In the genomic region with DNA sequence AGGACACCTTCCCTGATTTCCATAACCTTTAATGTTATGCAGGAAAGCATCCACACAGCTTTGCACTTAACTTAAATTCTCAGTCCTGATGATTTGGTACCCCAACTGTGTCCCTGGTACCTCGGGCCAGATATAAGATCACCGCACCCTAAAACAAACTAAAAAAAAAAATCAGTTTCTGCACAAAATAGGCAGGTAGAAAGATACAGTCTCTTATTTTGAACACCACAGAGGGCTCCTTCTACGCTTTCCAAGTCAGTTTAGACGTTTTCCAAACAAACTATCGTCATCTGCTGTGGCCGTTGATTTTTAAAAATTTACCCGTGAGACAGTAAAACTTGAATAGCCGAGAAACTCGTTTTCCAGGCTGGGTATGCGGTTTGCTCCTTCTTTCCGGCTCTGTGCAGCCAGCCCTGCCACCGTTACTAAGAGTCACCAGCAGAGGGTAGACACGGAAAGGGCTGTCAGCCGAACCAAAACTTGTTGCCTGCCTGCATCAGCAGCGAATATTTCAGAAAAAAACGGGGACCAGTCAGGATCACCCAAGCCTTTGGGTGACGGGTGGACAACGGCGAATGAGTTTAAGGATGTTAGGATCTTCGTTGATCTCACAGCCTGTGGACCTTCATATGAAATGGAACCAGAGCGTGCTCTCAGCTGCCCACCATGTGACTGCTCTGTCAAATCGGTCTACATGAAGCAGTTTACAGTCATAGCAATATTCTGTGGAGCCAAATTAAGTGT, we compare ENCODE assay signal across 7 mouse cellular contexts.
A peak's percentile ranks its signal among the peaks of the same experiment; 100 is the strongest.
DNase-seq lines count a peak whose midpoint lies in the region; ATAC-seq and TF ChIP-seq lines count a peak whose summit lies in the region.

No protein-coding gene starts in this region.

- TF ChIP-seq CTCF in small intestine, adult 2 months (IDR thresholded peaks at IDR 0.05; ENCODE audit: extremely low read depth, insufficient read length, insufficient replicate concordance, low read depth, low read length): peak; percentile 73; the same call in 1 of the 2 replicates

- ATAC-seq in embryonic facial prominence, embryonic 12.5 days (ENCODE audit: insufficient number of reproducible peaks, insufficient read depth, low FRiP score, low TSS enrichment): peak; percentile 47; the same call in 1 of the 2 replicates
- ATAC-seq in limb, embryonic 14.5 days (ENCODE audit: low FRiP score, low read depth): peak; percentile 84
- ATAC-seq in midbrain, embryonic 14.5 days (ENCODE audit: low FRiP score, low TSS enrichment): peak; percentile 71; the same call in 1 of the 2 replicates

- no peaks in the 10 kb centered on the region for H3K27me3 ChIP-seq in embryonic facial prominence, embryonic 12.5 days
- no peaks in the 10 kb centered on the region for H3K27me3 ChIP-seq in limb, embryonic 14.5 days (ENCODE audit: control insufficient read depth, insufficient read depth, low read length)
- H3K27me3 ChIP-seq in midbrain, embryonic 14.5 days (ENCODE audit: control insufficient read depth, insufficient read depth, low read length): no peaks in the 10 kb centered on the region
- H3K27me3 ChIP-seq in small intestine, adult 2 months (ENCODE audit: control insufficient read depth, insufficient read depth, low read length): no peaks in the 10 kb centered on the region; the same call in 1 of the 2 replicates

- H3K4me3 ChIP-seq in embryonic facial prominence, embryonic 12.5 days: peak overlapping the region; percentile 33
- peak overlapping the region; percentile 31 for H3K4me3 ChIP-seq in limb, embryonic 14.5 days (replicated peaks; ENCODE audit: low read length)
- peak overlapping the region; percentile 31 for H3K4me3 ChIP-seq in midbrain, embryonic 14.5 days (replicated peaks; ENCODE audit: low read depth, low read length)
- H3K4me3 ChIP-seq in small intestine, adult 2 months (ENCODE audit: low read depth, low read length): peak overlapping the region; percentile 37

- no peak overlapping the region for H3K27ac ChIP-seq in embryonic facial prominence, embryonic 12.5 days
- H3K27ac ChIP-seq in limb, embryonic 14.5 days (replicated peaks; ENCODE audit: low read depth, low read length): no peak overlapping the region
- H3K27ac ChIP-seq in midbrain, embryonic 14.5 days (replicated peaks; ENCODE audit: low read depth, low read length): no peak overlapping the region
- H3K27ac ChIP-seq in small intestine, adult 2 months (ENCODE audit: insufficient read depth, low read depth, low read length): no peak overlapping the region

- DNase-seq in adrenal gland, postnatal 14 days: peak; percentile 66
- DNase-seq in heart, adult 9 months (ENCODE audit: low spot score in 2 of 2): peak; percentile 2 to 39
- peak; percentile 38 to 63 for DNase-seq in kidney, adult 8-10 months
- peak; percentile 47 for DNase-seq in limb, embryonic 14.5 days (ENCODE audit: low spot score)
- DNase-seq in midbrain, embryonic 14.5 days: peak; percentile 84

- H3K4me2 ChIP-seq in embryonic facial prominence, embryonic 12.5 days (replicated peaks): peak overlapping the region; percentile 49
- H3K4me2 ChIP-seq in limb, embryonic 14.5 days (replicated peaks; ENCODE audit: low read depth, low read length, severe bottlenecking): peak overlapping the region; percentile 44
- peak overlapping the region; percentile 64 for H3K4me2 ChIP-seq in midbrain, embryonic 14.5 days (ENCODE audit: low read length)

- H3K36me3 ChIP-seq in embryonic facial prominence, embryonic 12.5 days: no peaks in the 10 kb centered on the region
- H3K36me3 ChIP-seq in limb, embryonic 14.5 days (ENCODE audit: control insufficient read depth, insufficient read depth, low read length): no peaks in the 10 kb centered on the region
- no peaks in the 10 kb centered on the region for H3K36me3 ChIP-seq in midbrain, embryonic 14.5 days (ENCODE audit: control insufficient read depth, insufficient read depth, low read length)
- H3K36me3 ChIP-seq in small intestine, adult 2 months (ENCODE audit: control insufficient read depth, insufficient read depth, low read length): no peaks in the 10 kb centered on the region

- H3K9ac ChIP-seq in embryonic facial prominence, embryonic 12.5 days: no peak overlapping the region
- peak overlapping the region; percentile 9 for H3K9ac ChIP-seq in limb, embryonic 14.5 days (ENCODE audit: low read depth, low read length, severe bottlenecking)
- no peak overlapping the region for H3K9ac ChIP-seq in midbrain, embryonic 14.5 days (replicated peaks; ENCODE audit: low read length)

- no peaks in the 10 kb centered on the region for H3K4me1 ChIP-seq in embryonic facial prominence, embryonic 12.5 days
- H3K4me1 ChIP-seq in limb, embryonic 14.5 days (ENCODE audit: control insufficient read depth, insufficient read depth, low read length): no peaks in the 10 kb centered on the region
- H3K4me1 ChIP-seq in midbrain, embryonic 14.5 days (ENCODE audit: control insufficient read depth, insufficient read depth, low read length): no peaks in the 10 kb centered on the region
- H3K4me1 ChIP-seq in small intestine, adult 2 months (ENCODE audit: control insufficient read depth, insufficient read depth, insufficient read length, low read length): no peaks in the 10 kb centered on the region

- WGBS in embryonic facial prominence, embryonic 12.5 days: 18% methylated on average over 22 of the region's 22 CpGs
- WGBS in limb, embryonic 14.5 days: 18% methylated on average over 22 of the region's 22 CpGs
- 18% methylated on average over 22 of the region's 22 CpGs for WGBS in midbrain, embryonic 14.5 days
- WGBS in small intestine, adult 2 months: 7% methylated on average over 22 of the region's 22 CpGs

- no peak for TF ChIP-seq POLR2A in limb, embryonic 14.5 days (IDR thresholded peaks at IDR 0.05; ENCODE audit: borderline replicate concordance, extremely low read depth, insufficient read depth, insufficient read length)
- no peak for TF ChIP-seq POLR2A in small intestine, adult 2 months (IDR thresholded peaks at IDR 0.05; ENCODE audit: low read depth, low read length)

- H3K9me3 ChIP-seq in embryonic facial prominence, embryonic 12.5 days: no peaks in the 10 kb centered on the region
- H3K9me3 ChIP-seq in limb, embryonic 14.5 days (ENCODE audit: control insufficient read depth, low read length): no peaks in the 10 kb centered on the region
- H3K9me3 ChIP-seq in midbrain, embryonic 14.5 days (ENCODE audit: control insufficient read depth, low read length): no peaks in the 10 kb centered on the region

Comparison
In these comparisons a context has a peak if more than half of its experiments do, and no peak if none do; other contexts are left out.
1. DNase-seq: peak in every context shown above with its lines; median percentile 84 in midbrain, embryonic 14.5 days; 66 in adrenal gland, postnatal 14 days; 50 in kidney, adult 8-10 months; 47 in limb, embryonic 14.5 days; 20 in heart, adult 9 months.